Mouse (Mus musculus) testis, postnatal 10 days (tissue): ENCODE measurements around the gene Litaf.

Experiments used
- DNase-seq: peaks from one replicate; pipeline ENCODE4 v3.0.0; 2021; ENCODE audit warnings: low spot score

Gene Litaf

GRCm38 (mm10) chr16:10910541-10910940 lies 155.4 kb downstream of the Litaf start:
- DNase-seq: no peak
